Mouse (Mus musculus) embryo, embryonic 10.5 days (tissue): Measurements from ENCODE around the gene Prkag1.

Source experiments
- DNase-seq: peaks from one replicate; pipeline ENCODE4 v3.0.0-alpha.2; 2015; ENCODE audit warnings: low spot score

Prkag1 gene

DNA sequence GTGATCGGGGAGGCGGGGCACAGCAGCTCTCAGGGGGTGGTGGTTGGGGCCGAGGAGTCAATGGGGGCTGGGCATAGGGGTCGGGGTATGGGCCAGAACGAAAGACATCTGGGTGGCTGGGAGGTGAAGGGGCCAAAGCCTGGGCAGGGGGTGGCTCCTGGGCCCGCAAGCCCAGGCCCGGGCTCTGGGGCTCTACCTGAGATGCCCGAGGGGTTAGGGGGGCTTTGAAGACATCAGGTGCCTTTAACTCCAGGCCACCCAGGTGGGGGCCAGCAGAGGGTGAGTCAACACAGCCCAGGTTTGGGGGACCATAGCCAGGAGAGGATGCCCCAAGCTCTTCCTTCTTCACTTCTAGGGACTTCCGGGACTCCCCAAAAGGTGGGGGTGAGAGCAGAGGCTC, 21.4 kb upstream of the Prkag1 start:
- DNase-seq, result no peak

DNA sequence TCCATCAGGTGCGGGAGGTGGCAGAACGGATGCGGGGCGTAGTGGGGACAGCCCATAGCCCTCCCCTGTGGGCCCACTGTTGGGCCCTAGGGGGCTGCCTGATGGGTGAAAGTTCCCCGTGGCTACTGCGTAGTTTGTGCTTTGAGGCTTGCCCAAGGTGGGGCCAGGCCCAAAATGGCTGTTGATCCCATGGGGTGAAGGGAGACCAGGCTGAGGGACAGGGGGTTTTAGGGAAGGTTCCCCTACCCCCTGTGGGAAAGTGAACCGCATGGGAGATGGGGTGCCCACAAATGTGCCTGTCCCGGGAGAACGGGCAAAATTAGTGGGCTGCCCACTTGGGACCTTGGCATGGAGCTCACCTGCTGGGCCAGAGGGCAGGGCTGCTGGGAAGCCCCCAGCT, 20.8 kb upstream of the Prkag1 start:
- DNase-seq, result no peak

DNA sequence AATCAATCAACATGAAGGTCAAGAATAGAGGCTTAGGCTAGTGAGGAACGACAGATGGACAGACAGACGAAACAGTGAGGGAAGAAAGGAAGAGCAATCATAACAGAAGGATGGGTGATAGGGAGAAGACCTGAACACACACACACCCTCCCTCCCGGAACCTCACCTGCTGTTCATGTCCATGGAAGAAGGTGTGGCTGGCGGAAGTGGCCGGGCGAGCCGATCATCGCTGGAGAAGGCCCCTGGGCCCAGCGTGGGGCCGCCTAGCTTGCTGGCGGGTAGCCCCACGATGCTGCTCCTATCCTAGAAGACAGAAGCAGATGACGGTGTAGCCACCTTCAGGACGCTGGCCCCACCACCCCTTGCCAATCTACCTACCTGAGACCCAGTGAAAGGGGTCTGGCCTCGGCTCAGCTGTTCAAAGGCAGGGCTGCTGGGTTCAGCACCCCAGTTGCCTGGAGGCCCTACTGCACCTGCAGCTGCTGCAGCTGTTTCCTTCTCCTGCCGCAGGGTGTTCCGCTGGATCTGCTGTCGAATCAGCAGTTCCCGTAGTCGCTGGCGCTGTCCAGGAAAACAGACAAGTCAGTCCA, 20.0 kb upstream of the Prkag1 start:
- DNase-seq, result no peak

DNA sequence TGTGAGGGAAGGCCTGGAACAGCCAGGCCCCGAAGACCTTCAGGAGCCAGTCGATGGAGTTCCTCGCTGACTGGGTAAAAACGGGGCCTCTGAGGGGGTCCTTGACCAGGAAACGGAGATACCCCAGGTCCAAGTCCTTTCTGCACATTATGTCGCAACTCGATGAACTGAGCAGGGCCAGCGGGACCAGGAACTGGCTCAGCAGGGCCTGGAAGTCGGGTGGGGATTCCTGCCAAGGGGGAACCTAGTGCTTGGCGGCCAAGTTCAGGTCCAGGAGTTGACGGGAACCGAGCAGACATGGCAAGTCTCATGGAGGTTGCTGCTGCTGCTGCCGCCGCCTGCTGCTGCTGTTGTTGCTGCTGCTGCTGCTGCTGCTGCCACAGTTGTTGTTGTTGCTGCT, 19.3 kb upstream of the Prkag1 start:
- DNase-seq, result no peak

DNA sequence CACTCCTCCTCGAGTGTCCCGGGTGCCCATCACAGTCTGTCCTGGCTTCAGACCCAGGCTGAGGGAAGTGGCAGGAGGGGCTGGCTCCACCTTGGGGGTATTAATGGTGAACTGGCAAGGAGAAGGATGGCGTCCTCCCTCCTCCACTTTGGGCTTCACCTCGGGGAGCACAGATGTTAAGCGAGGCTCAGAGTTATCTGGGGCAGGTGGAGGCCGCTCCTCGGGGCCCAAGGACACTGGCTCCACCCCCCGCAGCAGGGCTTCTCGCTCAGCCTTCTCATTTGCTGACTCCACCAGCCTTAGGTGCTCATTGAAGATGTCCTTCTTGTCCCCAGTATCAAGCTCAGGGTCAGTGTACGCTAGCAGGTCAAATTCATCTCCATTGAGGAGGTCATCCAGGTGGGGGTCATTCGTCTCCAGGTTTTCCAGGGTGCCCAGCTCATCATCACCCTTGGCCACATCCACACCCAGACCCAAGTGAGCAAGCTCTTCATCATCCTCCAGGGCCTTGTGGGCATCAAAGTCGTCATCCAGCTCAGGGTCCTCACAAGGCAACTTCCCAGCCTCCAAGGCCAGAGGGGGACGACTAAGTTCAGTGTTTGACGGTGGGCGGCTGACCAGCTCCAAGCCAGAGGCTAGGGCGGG, 18.8 kb upstream of the Prkag1 start:
- DNase-seq, result no peak

DNA sequence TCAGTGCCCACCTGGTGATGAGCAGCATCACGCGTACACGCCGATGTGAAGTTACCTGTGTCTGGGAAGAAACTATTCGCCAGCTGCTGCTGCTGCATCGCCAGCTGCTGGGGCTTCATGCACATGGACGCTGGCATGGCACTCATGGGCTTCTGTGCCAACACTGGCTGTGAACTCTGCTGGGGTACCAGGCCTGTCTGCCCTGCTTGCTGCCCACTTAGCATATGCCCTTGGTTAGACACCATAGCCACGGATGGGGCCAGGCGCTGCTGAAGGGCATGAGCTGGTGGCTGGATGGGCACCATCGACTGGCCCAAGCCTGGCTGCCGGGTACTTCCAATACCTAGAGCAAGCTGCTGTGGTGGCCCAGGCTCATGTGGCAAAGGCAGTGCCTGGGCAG, 17.8 kb upstream of the Prkag1 start:
- no peak for DNase-seq

DNA sequence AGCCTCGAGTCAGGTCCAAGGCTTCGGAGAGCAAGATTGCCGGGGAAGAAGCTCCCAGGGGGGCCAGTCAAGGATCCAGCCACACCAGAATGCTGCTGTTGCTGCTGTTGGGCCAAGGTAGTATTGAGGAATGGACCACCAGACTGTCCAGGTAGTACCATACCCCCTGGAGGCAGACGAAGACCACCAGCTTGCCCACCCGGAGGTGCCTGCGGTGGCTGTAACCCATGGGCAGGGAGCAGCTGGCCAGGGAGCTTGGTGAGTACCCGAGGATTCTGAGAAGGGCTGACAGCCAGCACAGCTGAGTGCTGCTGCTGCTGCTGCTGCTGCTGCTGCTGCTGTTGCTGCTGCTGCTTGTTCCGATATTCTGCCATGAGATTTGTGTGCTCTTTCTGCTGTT, 14.8 kb upstream of the Prkag1 start:
- no peak for DNase-seq

DNA sequence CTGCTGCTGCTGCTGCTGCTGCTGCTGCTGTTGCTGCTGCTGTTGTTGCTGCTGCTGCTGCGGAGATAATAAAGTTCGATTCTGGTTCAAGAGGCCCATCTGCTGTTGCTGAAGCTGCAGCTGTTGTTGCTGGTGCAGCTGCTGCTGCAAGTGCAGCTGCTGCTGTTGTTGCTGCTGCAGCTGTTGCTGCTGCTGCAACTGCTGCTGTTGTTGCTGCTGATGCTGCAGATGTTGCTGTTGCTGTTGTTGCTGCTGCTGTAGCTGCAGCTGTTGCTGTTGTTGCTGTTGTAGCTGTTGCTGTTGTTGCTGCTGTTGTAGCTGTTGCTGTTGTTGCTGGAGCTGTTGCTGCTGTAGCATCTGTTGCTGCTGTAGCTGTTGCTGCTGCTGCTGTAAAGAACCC, 13.8 kb upstream of the Prkag1 start:
- no peak for DNase-seq

DNA sequence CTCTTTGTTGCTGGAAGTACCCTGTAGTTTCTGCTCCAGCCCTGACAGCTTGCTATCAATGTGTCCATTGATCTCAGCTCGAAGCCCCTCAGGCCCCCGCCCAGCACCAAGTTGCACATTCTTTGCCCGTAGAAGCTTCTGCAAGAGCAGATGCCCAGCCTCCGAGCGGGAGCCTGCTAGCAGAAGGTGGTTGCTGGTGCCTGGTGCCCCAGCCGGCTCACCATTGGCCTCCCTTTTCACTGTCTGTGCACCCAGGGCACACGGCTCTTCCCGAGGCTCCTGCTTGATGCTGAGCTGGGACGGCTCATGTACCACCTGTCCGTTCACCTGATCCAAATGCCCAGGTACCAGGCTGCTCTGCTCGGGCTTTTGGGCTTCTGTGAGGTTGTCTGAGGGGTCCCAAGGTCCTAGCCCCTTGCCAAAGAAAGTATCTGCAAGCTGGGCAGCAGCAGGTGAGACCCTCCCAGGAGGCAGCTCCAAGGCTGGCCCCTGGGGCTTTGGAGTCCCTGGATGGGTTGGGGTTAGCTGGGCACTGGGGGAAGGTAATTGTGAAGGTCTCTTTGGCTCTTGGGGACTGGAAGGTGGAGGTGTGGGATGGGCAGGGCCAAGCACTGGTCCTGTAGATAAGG, 12.4 kb upstream of the Prkag1 start:
- DNase-seq, result no peak

DNA sequence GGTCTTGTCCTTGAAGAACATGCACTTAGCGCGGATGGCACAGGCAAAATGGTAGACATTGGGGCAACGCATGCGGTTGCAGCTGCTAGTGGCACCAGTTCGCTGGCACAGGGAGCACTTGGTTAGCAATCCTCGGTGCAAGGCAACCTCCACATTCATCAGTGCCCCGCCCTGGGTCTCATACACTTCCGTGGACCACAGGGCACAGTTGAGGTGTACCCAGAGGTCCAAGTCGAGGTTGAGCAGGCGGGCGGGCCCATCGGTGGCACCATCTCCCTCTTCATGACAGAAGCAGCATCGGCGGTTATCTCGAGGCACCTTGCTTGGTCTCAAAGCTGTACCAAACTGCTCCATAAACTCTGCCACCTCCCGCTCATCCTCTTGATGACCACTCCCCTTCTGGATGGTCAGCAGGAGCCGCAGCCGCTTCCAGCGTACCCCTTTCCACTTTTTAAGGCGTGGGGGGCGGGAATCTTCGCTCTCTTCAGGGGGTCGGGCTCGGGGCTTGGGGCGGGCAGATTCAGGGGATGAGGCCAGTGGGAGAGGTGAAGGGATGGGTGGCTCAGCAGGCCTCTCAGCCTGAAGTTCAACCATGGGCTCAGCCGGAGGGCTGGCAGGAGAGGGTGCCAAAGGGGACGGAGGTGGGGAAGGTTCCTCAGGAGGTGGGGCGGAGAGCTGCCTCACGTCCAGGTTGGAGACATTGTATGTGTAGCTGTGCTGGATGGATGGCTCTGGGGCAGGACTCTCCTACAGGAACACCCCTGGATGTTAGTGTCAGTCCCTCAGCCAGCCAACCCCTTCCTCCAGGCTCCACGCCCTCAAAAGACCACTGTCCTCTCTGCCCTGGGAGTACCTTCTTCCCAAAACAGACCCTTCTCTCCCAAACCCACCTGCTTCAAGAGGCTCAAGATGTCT, 8.6 kb upstream of the Prkag1 start:
- no peak for DNase-seq

DNA sequence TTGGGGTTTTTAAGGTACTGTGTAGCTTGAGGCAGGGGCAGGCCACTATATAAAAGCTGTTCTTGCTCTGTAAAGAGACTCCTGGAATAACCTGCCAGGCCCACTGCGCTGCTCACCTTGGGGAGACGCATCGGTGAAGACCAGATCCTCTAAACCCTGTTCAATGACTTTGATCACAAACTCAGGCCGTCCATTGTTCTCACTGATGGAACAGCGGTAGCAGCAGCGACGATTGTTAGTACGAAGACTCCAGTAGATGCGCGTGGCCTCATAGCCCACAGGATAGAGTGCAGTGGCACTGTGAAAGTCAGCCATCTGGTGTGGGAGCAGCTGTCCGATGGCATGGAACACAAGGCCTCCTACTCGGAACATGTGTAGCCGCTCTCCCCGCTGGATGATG, 7.8 kb upstream of the Prkag1 start:
- no peak for DNase-seq

DNA sequence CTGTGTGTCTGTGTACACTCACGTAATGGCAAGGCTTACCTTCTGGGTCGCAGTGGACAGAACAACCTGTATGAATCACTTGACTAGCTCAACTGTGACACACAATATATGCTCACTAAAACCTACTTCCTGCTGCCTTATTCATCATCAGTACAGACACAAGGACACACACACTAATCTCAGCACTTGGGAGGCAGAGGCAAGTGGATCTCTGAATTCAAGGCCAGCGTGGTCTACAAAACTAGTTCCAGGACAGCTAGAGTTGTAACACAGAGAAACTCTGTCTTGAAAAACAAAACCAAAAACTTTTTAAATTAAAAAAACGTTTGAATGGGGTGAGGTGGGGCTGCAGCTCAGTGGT, 6.4 kb upstream of the Prkag1 start:
- DNase-seq, result no peak

DNA sequence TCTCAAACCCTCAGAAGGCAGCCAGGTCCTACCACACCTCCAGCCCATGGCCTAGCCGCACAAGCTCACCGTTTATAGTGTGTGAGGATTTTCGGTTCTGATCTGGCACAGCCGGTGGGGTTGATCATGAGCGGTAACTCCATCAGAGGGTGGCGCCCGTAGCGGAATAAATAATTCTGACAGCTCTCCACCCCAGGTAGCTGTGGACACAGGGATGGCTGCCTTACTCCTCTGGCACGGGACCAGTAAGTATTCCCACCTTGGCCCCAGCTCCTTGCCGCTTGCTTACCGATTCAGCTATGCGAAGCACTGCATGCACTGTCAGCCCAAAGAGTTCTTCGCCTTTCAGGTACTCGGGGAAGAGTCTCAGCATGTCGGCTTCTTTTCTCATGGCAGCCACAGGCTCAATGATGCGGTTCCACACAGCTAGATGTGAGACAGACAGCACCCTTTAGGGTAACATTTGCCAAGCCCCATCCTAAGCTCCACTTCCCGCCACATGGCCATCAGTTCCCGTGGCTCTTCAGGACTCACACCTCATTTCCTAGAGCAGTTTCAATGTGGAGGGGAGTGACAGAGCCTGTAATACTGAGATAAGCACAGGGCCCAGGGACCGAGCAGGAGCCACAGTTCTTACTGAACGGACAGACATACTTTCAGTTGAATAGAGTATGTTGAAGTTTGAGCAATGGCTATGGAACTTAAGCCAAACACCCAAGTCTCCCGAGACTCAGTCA, 5.9 kb upstream of the Prkag1 start:
- no peak for DNase-seq

DNA sequence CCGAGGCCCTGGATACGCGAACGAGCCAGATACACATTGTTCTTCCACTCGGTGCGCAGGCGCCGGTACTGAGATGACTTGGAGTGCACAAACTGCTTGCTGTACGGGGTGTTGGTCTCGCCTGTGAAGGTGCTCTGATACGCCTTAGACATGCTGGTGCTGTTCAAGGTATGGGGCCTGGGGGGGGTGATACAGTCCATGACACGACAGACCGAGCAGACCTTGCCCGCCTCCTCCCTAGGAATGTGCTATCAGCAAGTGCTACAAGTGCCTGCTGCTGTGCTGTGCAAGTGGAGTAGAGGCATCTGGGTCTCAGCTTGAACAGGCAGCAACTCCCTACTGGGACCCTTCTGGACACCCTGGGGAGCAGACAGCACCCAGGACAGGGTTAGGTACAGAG, 4.0 kb upstream of the Prkag1 start:
- no peak for DNase-seq

DNA sequence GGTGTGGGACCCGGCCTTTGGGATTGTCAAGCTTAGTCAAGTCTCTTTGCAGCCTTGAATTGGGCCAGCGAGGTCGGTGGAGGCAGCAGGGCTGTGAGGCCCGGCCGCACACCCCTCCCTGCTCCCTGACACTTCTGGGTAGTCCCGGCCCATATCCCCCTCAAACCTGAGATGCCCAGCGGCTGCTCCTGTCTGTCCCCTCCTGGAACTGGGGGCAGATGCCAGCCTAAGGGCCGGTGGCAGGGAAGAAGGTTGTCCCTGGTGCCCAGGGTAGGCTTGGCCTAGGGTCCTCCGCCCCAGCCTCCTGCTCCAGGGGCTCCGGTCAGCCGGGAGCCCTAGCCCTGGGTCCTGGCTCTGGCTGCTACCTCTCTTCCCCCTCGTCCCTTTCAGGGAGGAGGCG, 2.7 kb upstream of the Prkag1 start:
- no peak for DNase-seq

DNA sequence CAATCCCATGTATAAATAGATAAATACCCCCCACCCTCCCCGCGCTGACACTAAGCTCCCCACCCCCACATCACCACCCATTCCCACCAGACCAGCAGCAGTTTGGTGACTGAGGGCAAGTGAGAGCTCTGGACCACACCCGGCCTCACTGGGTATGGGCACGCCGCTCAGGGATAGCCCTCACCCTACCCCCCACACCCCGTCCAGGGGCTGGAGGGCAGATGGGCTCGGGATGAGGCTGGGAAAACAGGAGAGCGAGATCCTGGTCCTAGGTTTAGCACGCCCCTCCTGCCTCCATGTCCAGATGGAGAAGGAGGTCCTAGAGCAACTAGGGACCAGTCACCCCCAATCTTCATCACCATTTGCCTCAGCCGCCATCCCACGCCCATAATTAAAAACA, 2.0 kb upstream of the Prkag1 start:
- no peak for DNase-seq

DNA sequence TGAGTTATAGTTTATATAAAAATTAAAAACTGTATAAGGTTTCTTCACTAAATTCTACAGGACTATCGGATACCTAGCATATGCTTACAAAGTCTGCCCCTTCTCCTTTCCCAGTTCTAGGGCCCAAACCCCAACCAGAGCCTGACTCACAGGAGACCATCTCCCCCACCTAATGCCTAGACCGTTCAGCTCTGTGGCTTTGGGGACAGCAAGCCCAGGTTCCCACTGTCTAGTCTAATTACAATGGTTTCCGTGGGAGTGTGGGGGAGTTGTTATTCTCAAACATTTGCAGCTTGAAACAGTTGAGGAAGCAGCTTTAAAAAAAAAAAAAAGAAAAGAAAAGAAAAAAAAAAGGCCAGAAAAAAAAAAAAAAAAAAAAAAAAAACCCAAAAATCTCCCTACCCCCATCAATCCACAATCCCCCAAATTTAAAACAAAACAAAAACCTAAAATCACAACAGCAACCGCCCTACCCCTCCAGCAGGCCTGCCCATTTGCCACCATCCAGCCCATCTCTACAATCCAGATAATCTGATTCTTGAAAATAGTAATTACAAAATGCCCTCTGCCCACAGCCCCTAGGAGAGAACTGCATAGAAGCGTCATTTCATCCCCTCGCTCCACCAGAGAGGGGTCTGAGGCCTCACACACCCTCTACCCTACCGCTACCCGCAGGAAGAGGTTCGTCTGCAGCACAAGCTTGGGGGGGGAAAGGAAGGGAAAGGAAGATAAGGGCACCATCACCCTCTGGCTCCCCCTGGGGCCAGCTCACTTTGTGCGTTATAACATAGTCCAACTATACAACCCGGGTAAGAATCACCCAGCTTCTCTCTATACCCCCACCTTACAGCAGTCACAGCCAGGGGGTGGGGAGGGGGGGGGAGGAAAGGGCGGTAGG, 1.1 kb upstream of the Prkag1 start:
- DNase-seq, result no peak

DNA sequence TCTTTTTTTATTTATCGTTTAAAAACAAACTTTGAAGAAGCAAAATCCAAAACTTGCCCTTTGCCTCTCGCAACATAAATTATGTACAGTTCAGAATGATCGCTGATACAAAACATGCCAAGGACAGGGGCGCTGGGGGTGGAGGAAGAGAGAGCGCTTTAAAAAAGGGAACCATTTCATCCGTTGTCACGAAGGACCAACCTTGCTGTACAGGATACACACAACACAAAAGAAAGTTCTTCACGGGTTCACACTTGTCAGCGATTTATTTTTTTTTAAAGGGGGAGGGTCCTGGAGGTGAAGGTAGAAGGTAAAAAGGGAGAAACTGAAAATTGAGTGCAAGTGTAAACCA, 339 bp upstream of the Prkag1 start:
- DNase-seq, result no peak

DNA sequence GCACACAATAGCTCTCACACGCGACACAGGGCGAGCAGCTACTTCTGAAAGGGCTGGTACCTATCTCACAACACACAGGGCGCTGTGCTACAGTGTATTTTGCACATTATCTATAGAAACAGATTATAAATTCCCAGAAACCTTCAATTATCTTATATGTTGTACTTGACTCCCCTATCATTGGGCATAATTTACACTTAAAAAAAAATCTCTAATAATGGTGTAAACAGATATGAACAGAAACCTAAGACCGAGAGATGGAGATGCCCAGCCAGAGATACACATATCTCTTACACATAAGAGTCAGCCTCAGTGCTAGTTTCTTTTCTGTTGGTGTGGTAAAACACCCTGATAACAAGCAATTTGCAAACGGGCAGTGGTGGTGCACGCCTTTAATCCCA, 3.7 kb downstream of the Prkag1 start:
- no peak for DNase-seq

DNA sequence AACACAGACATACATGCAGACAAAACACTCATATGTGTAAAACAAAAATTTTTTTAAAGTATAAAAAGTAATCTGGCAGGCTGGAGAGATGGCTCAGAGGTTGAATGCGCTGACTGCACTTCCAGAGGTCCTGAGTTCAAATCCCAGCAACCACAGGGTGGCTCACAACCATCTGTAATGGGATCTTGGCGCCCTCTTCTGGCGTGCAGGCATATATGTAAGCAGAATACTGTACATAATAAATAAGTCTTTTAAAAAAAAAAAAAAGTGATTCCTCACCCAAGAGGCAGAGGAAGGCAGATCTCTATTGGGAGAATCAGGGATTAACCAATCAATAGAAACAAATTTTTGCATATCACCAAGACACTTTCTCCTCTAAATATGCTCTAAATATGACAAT, 7.9 kb downstream of the Prkag1 start:
- DNase-seq, result no peak

DNA sequence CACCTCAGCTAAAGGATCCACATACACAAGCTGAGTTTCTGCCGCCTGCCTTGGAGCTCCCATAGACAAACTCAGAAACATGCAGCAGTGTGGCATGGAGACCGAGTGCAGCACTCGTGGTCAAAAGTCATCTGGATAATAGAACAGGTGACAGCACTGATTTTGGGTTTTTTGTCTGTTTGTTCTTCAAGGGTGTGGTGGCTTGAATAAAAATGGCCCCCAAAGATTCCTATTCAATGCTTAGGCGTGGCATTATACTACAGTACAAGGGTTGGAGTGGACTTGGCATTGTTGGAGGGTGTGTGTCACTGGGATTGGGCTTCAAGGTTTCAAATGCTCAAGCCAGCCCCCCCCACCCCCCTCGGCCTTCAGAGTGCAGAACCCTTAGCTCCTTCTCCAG, 9.2 kb downstream of the Prkag1 start:
- DNase-seq, result no peak
